9 mouse cellular contexts compared by ENCODE assay signal in the genomic region with DNA sequence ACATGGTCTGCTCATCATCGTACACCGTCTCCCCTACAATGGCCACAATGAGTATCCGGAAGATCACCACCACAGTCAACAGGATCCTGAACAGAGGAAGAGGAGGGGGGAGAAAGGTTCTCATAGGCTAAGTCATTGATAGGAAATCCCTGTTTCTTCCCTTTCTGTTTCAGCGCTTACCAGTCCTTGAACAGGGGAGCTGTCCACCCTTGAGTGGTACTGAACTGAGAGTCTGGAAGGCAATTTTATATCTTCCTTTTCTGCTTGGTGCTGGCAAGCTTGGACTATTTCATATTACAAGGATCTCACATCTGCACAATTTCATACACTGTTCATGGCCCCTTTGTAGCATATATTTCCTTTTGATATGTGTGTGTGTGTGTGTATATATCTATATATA. TPM values are rescaled to one million over a fixed set of nuclear protein-coding genes. Genes with fewer than 3 reads are reported as not detected.
A peak's percentile ranks its signal among the peaks of the same experiment; 100 is the strongest.
DNase-seq lines count a peak whose midpoint lies in the region; ATAC-seq and TF ChIP-seq lines count a peak whose summit lies in the region.
"Had no signal": no experiment of that assay in that cellular context is flagged by ENCODE, and none has a peak within 500 bp of the region (broad histone marks: within the 10 kb centered on the region; RNA-seq: fewer than 3 reads in every experiment).

No protein-coding gene starts in this region.

- no peak overlapping the region for H3K9ac ChIP-seq in CH12.LX (ENCODE audit: insufficient read depth, low read depth)
- no peak overlapping the region for H3K9ac ChIP-seq in neural tube, embryonic 12.5 days

- no peak for ATAC-seq in CD4-positive, CD25-positive, alpha-beta regulatory T cell, adult 4 months
- ATAC-seq in neural tube, embryonic 12.5 days (ENCODE audit: low FRiP score, low read depth) = no peak

- peaks cover 3% of the 10 kb centered on the region for H3K9me3 ChIP-seq in CH12.LX (replicated peaks; ENCODE audit: low read length)
- H3K9me3 ChIP-seq in neural tube, embryonic 12.5 days = no peaks in the 10 kb centered on the region

- no peak for TF ChIP-seq POLR2A in CH12.LX (IDR thresholded peaks at IDR 0.05; ENCODE audit: low read depth, low read length)

- H3K27ac ChIP-seq in CH12.LX (ENCODE audit: insufficient read depth, low read depth) = no peak overlapping the region
- H3K27ac ChIP-seq in neural tube, embryonic 12.5 days = no peak overlapping the region

- no peaks in the 10 kb centered on the region for H3K27me3 ChIP-seq in CH12.LX (replicated peaks)
- peaks cover 24% of the 10 kb centered on the region for H3K27me3 ChIP-seq in neural tube, embryonic 12.5 days (replicated peaks)

- no peak overlapping the region for H3K4me3 ChIP-seq in CH12.LX (replicated peaks in 1 of 3; ENCODE audit: low read depth in 2 of 3, low read length in 2 of 3, poor library complexity in 1 of 3)
- no peak overlapping the region for H3K4me3 ChIP-seq in neural tube, embryonic 12.5 days

- in situ Hi-C loops in CH12.LX (cut with MboI; ENCODE audit: low pct_ligation_motif_present, low pct_unique_long_range_greater_than_20kb, low sequenced_read_pairs) = no loop called here

- H3K4me2 ChIP-seq in CH12.LX (ENCODE audit: insufficient read depth, low read depth, poor library complexity, severe bottlenecking) = no peak overlapping the region
- peak overlapping the region; percentile 27; the same call in 1 of the 2 replicates for H3K4me2 ChIP-seq in neural tube, embryonic 12.5 days (replicated peaks)

- no peaks in the 10 kb centered on the region for H3K79me2 ChIP-seq in CH12.LX (replicated peaks; ENCODE audit: control insufficient read depth, extremely low read depth, insufficient read depth, poor library complexity, severe bottlenecking)

- no peak for TF ChIP-seq RAD21 in CH12.LX (IDR thresholded peaks at IDR 0.05; ENCODE audit: low read depth, low read length)

- H3K4me1 ChIP-seq in CH12.LX (ENCODE audit: control insufficient read depth in 1 of 2, insufficient read depth in 2 of 2) = no peaks in the 10 kb centered on the region
- H3K4me1 ChIP-seq in neural tube, embryonic 12.5 days = peaks cover 10% of the 10 kb centered on the region

- peak; percentile 10 for DNase-seq in CD4-positive, CD25-positive, alpha-beta regulatory T cell, adult 2 months (ENCODE audit: low read depth, low spot score)
- peak; percentile 21 for DNase-seq in CH12.LX (ENCODE audit: extremely low read depth)
- DNase-seq in fibroblast of lung, adult 2 months (ENCODE audit: low read depth) = peak; percentile 0
- peak; percentile 81 for DNase-seq in kidney, postnatal 4 days
- no peak for DNase-seq in right cerebral cortex, postnatal 4 days
- no peak for DNase-seq in right cerebral cortex, adult 18-20 months

- H3K36me3 ChIP-seq in CH12.LX (replicated peaks in 1 of 2; ENCODE audit: control insufficient read depth in 1 of 2, insufficient read depth in 1 of 2, low read length in 1 of 2) = no peaks in the 10 kb centered on the region
- H3K36me3 ChIP-seq in neural tube, embryonic 12.5 days = no peaks in the 10 kb centered on the region

- WGBS in neural tube, embryonic 12.5 days = 56% methylated on average over 4 of the region's 4 CpGs

- dilution Hi-C loops in CH12.LX (cut with MboI; ENCODE audit: extremely low pct_ligation_motif_present, extremely low pct_unique_long_range_greater_than_20kb, low sequenced_read_pairs) = no loop called here

- no peak for TF ChIP-seq EP300 in CH12.LX (IDR thresholded peaks at IDR 0.05; ENCODE audit: low read length)

- no peak for TF ChIP-seq CTCF in CH12.LX (conservative IDR thresholded peaks at IDR 0.05 in 1 of 2, IDR thresholded peaks at IDR 0.05 in 1 of 2; ENCODE audit: low read depth in 2 of 2, low read length in 2 of 2)

TF ChIP-seq in CH12.LX, 34 proteins besides CTCF, POLR2A, EP300 and RAD21:
- TF ChIP-seq UBTF (IDR thresholded peaks at IDR 0.05; ENCODE audit: low read depth, low read length) (no peak), ETS1 (conservative IDR thresholded peaks at IDR 0.05; ENCODE audit: low read depth, low read length) (no peak), NELFE (IDR thresholded peaks at IDR 0.05; ENCODE audit: low read depth, low read length) (no peak), JUN (IDR thresholded peaks at IDR 0.05; ENCODE audit: insufficient read depth, low read depth, low read length) (no peak), HCFC1 (IDR thresholded peaks at IDR 0.05; ENCODE audit: low read depth, low read length) (no peak), MXI1 (IDR thresholded peaks at IDR 0.05; ENCODE audit: low read depth, low read length) (no peak), GABPA (IDR thresholded peaks at IDR 0.05; ENCODE audit: insufficient replicate concordance, low read depth, low read length) (no peak), JUND (conservative IDR thresholded peaks at IDR 0.05; ENCODE audit: low read depth, low read length) (no peak), KAT2A (IDR thresholded peaks at IDR 0.05; ENCODE audit: insufficient replicate concordance, low read length) (no peak), USF2 (conservative IDR thresholded peaks at IDR 0.05; ENCODE audit: low read depth, low read length) (no peak), CHD2 (IDR thresholded peaks at IDR 0.05; ENCODE audit: low read length) (no peak), TBP (conservative IDR thresholded peaks at IDR 0.05; ENCODE audit: low read depth, low read length) (no peak), RCOR1 (conservative IDR thresholded peaks at IDR 0.05; ENCODE audit: low read depth, low read length) (no peak), MAX (IDR thresholded peaks at IDR 0.05; ENCODE audit: low read length) (no peak), ZKSCAN1 (IDR thresholded peaks at IDR 0.05; ENCODE audit: borderline replicate concordance, low read depth, low read length) (no peak), E2F4 (IDR thresholded peaks at IDR 0.05; ENCODE audit: insufficient replicate concordance, low read depth, low read length) (no peak), MEF2A (IDR thresholded peaks at IDR 0.05; ENCODE audit: borderline replicate concordance, low read depth, low read length) (no peak)
TF ChIP-seq in CH12.LX: peak in this region for 0.

RNA-seq across cellular contexts. Expression of a gene that starts 1.6 kb away (rescaled TPM):
- not detected for polyA plus RNA-seq in CD4-positive, CD25-positive, alpha-beta regulatory T cell, adult 4 months (2017; shearing (Covaris generic))
- total RNA-seq in CH12.LX (2012; rRNA removed) (not detected in 2 replicates), CH12.LX (2014; rRNA removed) (not detected in 2 replicates)
- polyA plus RNA-seq in CH12.LX (2012; ENCODE audit: insufficient read length, low read depth) = not detected in 2 replicates
- 1.7 and 2.3 TPM in 2 replicates for polyA plus RNA-seq in neural tube, embryonic 12.5 days (2016; fragmentation: Nextera tagmentation; extraction: Ambion mirVana)
- polyA plus RNA-seq: small intestine, adult 2 months had no signal

RNA-seq across cellular contexts. Expression of a gene that starts 41.5 kb away (rescaled TPM):
- not detected for polyA plus RNA-seq in CD4-positive, CD25-positive, alpha-beta regulatory T cell, adult 4 months (2017; shearing (Covaris generic))
- total RNA-seq in CH12.LX (2012; rRNA removed) (not detected in 2 replicates), CH12.LX (2014; rRNA removed) (not detected in 2 replicates)
- polyA plus RNA-seq in CH12.LX (2012; ENCODE audit: insufficient read length, low read depth) = not detected in 2 replicates
- 106 and 158 TPM in 2 replicates for polyA plus RNA-seq in neural tube, embryonic 12.5 days (2016; fragmentation: Nextera tagmentation; extraction: Ambion mirVana)

Comparison
In these comparisons a context has a peak if more than half of its experiments do, and no peak if none do; other contexts are left out.
1. DNase-seq: peak in CD4-positive, CD25-positive, alpha-beta regulatory T cell, adult 2 months (single experiment), CH12.LX (single experiment), fibroblast of lung, adult 2 months (single experiment) and kidney, postnatal 4 days (2 of 2); none in right cerebral cortex, postnatal 4 days (single experiment) and right cerebral cortex, adult 18-20 months (single experiment).
2. RNA of a gene that starts 41.5 kb away (polyA plus RNA-seq): 106 to 158 TPM in neural tube, embryonic 12.5 days; not detected in CD4-positive, CD25-positive, alpha-beta regulatory T cell, adult 4 months and not detected in CH12.LX; every median in the first group is over 100 times any median in the second.